In the genomic region with DNA sequence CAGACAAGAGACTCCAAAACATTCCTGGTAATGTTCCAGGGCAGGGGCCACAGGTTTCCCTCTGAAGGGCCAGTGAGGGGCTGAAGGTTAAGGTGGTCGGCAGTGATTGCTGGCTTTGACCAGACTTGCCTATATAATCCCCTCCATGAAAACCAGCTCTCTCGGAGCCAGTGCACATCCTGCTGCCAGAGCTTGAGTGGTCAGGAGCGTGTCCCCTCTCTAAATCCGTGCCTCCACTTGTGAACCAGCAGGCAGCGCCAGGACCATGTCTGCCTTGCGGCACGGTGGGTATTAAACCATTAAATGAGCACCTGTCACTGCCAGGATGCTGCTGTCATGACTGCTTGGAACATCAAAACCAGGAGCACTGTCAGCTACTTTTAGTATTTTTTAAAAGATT, we compare ENCODE assay signal across 16 mouse cellular contexts.
"Had no signal": no experiment of that assay in that cellular context is flagged by ENCODE, and none has a peak within 500 bp of the region (broad histone marks: within the 10 kb centered on the region; RNA-seq: fewer than 3 reads in every experiment).

No protein-coding gene starts in this region.

- DNase-seq: cerebellum, adult 8-10 months; cerebellum, adult 9-10 months; cerebellum, adult 9-11 months; cerebellum, postnatal 10 days; cerebellum, postnatal 14 days; cerebellum, postnatal 25 days; cerebellum, postnatal 36 days; embryo, embryonic 11 days; forebrain, postnatal 0 days; gastrocnemius, adult 2 months; gastrocnemius, postnatal 10 days; gastrocnemius, postnatal 14 days; gastrocnemius, postnatal 25 days; gastrocnemius, postnatal 36 days; heart, adult 18-20 months; heart, adult 2 months had no signal
